Mouse (Mus musculus) lung, postnatal 4 days (tissue): ENCODE data around the gene Pamr1.

ENCODE experiments used
- DNase-seq, 2 experiments: peaks; one replicate each; pipeline ENCODE4 v3.0.0; 2021

Gene Pamr1

DNA sequence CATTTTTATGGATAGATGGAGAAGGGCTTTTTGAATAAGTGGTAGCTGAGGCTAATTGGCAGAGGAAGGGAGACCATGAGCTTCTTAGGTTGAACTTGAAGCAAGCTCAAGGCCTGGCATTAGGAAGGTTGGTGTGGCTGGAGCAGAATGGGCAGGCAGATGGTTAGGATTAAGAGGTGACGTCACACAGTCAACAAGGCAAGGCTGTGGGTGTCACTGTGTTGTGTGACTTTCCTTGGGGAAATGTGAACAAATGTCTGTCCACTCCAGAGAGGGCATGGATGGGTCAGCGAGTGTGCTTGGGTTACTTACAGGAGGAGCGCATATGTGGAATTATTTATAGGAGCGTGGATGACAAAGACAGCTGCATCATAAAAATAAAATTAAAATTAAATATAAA lies 50.7 kb downstream of the Pamr1 start:
- no peak for DNase-seq

DNA sequence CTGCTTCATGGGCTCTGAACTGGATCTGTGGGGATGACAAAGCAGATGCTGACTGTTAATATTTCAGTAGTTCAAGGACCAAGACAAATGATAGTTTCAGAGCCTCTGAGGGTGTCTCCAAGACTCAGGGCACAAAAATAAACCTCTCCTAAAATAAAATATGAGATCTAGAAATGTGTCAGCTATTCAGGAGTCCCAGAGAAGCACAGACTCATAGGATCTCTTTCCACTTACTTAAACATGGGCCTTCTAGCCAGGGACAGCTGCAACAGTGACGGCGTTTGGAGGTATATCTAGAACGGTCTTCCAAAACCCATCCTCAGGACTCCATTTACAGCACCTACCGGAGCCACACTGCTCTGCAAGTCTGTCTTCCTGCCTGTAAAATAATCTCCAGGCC lies 60.7 kb downstream of the Pamr1 start:
- no peak for DNase-seq

DNA sequence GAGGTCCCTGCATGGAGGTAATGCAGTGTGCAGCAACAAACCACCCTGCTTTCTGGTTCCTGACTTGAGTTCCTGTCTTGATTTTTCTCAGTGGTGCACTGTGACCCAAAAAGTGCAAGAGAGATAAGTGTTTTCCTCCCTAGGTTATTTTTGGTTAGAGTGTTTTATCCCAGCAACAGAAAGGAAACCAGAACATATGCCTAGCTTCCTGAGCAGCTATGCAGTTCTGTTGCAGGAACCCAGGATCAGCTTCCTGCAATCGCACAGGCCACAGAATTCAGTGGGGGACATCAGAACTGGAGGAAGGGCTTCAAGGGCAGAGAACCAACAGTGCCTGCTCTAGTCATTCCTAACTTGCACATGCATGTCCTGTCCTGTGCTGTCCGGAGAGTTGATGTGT lies 66.8 kb downstream of the Pamr1 start:
- no peak for DNase-seq

DNA sequence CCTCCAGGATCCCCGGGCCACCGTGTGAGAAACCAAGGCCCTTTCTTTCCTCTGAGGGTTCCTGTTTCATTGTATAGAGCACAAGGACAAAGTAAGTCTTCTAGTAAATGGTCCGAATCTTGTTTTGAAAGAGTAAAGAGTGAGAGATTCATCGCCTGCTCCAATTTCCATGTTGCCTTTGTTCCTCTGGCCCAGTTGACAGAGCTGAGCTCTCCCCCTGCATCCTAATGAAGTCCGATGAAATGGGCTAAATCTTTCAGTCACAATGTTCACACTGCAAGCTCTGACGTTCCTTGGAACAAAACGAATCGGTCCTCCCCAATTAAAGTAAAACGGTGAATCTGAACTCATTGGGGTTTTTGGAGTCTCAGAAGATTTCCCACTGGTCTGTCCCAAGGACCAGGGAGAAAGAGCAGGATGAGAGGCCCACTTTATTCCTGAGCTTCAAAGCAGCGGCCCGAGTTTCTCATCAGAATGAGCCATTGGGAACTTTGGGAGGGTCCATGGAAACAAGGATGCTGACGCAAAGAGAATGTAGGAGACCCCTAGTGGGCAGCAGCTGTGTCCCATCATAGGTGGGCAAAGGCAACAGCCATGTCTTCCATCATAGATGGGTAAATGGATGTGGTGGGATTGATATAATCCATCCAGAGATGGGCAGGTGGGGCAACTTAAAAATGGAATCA lies 71.1 kb downstream of the Pamr1 start:
- DNase-seq = no peak

DNA sequence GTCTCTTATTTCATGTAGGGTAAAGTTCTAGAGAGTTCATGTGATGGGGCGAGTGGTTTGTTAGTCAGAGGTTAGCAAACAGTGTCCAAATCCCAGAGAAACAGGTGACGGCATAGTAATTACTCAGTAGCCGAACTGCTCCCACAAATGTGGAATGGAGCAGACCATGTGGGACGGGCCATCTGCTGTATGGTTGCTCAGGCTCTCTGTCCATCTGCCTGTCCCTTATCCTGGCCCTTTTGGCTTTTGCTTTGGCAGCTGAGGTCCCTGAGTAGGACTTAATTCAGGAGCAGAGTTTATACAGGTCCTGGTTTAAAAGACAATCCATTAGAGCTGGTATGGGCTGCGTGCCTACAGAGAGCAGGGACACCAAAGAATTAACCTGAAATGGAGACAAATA lies 72.4 kb downstream of the Pamr1 start:
- no peak for DNase-seq

DNA sequence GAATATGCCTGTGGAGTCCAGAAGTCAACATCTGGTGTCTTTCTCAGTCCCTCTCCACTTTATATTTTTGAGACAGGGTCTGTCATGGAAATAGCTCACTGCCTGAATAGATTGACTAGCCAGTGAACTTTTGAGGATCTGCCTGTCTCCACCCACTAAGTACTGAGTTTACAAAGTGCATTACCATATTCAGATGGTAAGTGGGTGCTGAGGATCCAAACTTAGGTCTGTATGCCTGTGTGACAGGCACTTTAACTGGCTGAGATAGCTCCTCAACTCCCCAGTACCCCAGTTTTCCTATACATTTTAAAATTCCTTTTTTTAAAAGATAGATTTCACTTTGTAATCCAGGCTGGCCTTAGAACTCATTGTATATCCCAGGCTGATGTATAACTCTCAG lies 73.1 kb downstream of the Pamr1 start:
- DNase-seq = no peak

DNA sequence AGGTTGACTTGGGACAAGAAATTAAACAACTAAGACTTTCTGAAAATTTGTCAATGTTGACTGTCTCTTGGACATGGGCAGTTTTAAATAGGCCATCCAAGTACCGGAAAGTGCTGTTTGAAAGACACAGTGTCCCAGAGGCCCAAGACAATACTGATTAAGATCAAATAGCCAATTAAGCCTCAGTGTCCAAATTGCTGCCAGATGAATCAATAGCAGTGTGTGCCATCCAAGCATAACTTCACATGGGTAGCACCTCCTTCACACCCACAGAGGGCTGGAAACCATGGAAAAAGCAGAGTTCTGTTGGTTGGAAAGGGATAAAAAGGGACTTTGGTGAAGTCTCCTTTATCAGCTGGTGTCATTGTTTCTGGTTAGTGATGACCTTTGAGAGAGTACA lies 74.7 kb downstream of the Pamr1 start:
- DNase-seq = no peak

DNA sequence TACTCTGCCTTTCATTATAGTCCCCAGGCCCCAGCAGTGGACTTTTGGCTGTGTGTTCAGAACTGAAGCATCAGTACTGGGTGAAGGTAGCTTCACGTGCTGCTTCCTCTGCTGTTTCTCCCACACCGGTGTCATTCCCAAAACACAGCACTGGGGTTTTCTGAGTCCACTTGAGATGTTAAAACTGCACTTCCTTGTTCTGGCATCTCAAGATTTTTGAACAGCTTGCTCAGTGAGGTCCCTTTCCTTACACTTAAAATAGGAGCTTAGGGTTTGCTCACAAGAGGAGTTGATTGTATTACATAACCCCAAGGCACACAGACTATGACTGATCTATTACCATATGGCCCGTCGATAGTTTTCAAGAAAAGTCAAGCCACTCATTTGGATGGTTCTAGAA lies 82.5 kb downstream of the Pamr1 start:
- DNase-seq = no peak

DNA sequence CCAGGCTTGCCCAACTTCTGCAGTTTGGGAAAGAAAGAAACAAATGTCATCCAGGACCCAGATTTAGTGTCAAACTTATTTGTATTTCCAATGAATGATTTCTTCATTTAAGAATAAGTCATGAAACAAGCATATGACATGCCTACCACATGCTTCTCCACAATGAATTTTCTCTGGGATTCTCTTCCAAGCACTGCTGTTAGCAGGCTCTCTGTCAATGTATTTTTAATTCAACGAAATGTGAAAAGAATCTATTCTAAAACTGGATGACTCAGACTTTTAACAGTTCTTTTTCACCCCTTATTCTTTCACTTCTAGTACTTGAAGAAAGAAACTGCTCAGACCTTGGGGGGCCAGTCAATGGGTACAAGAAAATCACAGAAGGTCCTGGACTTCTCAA lies 84.2 kb downstream of the Pamr1 start:
- DNase-seq = no peak

DNA sequence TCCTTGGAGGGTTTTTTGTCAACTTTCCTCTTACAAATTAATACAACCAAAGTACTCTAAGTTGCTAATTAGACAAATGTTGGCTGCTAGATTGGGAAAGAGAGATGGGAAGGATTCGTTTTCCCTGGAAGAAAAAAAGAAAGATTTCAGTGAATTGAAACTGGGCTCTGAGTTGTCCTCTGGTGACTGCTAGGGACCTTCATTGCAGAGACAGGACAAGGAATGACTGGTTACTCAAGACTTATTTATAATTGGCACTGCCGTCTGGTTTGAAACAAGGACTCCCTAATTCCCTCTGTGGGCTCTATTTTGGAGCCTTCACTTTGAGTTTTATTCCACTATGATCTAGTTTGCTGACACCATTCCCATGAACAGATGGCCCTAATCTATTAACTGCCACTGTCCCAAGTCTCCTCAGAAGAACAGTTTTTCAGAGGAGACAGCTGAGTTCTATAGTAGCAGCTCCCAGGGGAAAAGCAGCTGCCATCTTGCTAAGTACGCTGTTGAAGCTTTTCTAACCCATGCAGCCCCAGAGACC lies 85.8 kb downstream of the Pamr1 start:
- DNase-seq = no peak

DNA sequence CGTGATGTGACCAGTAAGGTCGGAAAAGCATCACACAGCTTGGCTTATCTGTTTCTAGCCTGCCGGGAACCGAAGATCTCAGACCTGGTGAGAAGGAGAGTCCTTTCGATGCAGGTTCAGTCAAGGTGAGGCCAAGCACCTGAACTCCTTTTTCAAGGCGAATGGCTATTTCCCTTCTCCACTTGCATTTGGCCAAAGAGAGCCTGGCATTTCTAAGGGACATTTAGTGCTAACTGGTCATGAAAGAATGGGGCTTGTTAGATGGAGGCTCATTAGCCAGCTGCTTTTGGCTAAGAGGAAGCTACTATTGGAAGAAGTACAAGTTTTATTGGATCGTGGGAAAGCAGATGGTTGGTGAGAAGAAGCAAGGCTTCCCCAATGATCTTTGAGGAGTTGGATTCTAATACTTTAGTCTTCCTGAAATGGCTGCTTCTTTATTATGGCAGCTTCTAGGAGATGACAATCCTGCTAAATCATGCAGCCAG lies 86.3 kb downstream of the Pamr1 start:
- no peak for DNase-seq

DNA sequence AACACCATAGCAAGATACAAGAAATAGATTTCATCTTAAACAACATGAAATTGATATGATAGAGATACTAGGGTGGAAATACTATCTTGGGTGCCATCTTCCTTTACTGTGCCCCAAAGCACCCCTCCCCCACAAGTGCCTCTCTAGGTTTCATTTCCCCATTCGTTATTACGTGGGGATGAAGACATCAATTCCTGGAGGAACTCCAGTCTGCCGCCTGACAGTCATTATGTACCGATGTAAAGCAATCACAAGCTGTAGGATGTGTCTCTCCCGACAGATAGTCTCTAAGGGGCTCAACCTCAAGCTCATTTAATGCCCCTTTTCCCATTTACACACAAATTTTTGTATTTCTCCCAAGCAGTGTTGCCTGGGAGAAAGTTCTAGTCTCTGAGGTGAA lies 88.3 kb downstream of the Pamr1 start:
- DNase-seq = no peak

DNA sequence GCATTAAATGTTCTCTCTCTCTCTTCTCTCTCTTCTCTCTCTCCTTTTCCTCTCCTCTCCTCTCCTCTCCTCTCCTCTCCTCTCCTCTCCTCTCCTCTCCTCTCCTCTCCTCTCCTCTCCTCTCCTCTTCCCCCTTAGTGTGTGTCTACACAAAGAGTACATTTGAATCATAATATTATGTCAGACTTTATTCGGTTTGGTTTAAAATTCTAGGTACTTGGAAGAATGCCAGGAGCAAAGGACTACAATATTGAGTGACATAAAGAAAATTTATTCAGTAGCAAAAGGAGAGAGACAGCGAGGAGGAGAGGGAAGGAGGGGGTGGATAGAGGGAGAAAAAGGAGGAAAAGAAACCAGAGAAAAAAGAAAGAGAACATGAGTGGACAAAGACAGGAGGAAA lies 88.9 kb downstream of the Pamr1 start:
- DNase-seq = no peak

DNA sequence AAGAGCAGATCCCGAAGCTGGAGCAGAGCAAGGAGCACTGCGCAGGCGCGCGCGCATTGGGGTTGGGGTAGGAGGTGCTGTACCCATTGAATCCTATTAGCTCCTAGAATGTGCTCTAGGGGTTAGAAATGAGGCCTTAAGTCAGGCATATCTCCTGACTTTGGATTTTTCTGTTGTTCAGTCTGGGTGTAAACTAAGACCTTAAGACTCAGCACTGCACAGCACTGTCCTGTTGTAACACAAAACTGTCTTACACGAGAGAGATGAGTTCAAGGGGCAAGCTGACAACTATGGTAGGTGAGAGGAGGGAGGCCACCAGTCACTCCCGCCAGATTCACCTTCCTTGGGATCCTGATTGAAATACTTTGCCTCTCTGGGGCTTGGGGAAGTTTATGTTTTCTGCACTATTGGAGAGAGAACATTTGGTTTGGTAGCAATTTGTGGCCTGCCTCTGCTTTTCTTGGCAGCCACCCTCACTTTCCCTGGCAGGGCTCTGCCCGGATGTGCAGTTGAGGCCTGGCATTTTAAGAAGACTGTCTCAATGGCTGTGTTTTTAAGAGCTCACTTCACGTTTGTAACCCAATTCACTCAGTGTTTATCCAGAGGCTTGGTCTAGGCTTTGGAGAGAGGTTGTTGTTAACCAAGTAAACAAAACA lies 99.2 kb downstream of the Pamr1 start:
- DNase-seq = peak in 1 of 2 experiments; percentile 30

DNA sequence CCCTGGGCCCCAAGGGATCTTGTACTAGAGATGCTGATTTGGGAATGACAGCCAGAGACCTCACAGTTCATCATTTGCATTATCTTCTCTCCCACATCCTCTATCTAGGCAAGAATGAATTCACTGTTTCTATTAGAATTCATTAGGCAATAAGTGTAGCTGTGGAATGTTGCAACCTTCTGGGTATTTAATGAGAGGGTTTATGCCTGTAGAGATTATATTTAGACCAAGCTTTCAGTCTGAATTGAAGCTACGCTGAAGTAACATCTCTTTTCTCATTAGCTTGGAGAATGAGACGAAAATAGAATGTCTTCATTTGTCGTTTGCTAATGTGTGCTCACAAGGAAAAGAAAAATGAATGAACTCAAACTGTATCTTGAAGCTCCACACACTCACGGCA lies 100.5 kb downstream of the Pamr1 start:
- DNase-seq = no peak

DNA sequence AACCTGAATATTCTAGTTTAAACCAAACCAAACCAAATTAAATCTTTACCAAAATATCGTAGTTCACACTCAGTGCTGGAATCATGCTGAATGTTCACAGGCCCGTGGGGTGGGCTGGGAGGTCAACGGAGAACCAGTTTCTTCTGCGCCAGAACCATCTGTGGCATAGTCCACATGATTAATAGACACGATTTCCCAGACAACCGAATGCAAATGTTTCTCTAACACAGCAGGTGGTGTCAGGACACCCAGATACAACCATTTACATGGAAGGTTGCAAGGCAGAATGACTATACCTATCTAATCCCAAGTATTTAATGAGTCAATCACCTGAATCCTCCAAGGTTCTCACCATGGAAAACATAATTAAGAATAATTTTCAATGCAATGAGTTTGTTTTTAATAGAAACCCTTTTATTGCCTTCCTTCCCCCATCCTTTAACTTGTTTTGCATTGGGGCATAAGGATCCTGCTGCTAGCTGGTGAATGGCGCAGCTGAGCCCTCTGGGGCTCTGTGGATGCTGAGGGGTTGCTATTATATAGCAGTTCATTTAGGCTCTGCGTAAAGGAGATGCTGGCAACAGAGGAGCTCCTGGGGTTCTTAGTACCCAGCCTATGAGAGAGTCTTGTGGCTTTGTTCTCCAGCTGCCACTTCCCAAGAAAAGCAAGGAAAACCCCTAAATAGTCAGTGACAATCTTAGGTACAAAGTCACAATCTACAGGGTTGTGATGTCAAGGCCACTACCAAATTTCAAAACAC lies 106.3 kb downstream of the Pamr1 start:
- no peak for DNase-seq

DNA sequence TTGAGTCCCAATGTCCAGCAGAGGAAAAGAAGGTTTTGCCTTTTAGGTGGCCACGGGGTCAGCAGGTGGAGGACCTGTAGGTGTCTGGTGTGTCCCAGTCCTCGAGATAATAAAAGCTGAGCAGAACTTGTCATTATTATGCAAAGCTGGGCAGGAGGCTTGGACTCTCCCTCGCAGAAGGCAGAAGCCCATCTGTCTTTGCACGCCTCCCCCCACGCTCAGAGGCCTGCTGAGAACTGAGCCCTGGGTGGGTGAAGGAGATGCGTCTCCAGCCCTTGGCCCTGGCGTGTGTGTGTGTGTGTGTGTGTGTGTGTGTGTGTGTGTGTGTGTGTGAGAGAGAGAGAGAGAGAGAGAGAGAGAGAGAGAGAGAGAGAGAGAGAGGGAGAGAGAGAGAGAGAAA lies 107.9 kb downstream of the Pamr1 start:
- DNase-seq = no peak

DNA sequence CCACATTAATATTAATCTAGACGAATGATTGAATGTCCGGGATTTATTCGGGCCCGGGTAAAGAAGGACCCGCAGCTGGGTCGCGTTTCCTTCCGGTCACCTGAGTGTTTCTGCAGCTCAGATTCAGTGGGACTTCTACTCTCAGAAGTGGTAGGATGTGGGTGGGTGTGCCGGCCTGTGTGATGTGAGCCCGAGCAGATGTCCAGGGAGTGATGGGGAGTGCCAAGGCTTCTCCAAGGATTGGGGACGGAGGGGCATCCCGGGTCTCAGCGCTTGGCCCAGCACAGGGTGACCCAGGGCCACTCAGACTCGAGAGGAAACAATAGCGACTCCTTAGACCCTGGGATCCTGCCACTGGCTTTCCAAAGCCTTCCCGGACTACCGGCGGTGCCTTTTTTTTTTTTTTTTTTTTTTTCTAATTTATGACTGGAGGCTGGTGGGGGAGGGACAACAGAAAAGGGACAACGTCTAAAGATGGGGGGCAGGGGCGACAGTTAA lies 108.4 kb downstream of the Pamr1 start, which contains the start of gene Slc1a2:
Gene Slc1a2, plus strand, starts transcription at position 497 of the 498 bp plus-strand sequence.
- DNase-seq = peak; percentile 10 to 29

DNA sequence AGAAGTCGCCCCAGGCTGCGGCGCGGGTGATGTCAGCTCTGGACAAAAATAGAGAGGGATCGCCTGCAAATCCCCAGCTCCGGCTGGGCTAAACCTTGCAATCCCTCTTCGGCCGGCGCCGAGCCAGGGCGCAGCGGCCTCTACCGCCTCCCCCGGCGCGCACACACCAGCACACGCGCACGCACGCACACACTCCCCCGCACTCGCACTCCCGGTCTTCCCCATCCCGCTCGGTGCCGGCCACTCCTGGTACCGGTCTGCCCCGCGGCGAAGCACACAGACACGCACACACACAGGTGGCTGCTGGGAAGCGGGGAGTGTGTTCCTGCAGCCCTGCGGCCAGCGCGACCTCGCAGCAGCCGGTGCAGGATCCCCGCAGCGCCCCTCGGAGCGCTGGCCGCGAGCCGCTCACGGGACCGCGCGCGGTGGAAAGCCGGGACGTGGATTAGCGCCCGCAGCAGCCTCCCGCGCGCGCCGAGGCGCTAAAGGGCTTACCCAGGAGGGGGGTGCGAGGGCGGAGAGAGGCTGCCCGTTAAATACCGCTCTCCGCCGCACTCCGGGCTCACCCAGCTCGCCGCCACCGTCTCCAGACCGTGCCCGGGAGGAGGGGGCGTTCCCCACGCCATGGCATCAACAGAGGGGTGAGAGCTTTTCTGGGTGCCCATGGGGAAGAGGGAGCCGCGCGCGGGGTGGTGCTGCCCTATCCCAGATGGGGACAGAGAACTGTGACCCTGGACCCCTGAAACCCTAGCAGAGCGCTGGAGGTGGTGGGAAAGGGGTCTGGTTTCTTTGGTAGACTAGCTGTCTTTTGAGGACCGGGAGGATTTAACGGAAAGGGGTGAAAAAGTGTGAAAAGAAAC lies 109.1 kb downstream of the Pamr1 start:
- DNase-seq = peak; percentile 38 to 49

DNA sequence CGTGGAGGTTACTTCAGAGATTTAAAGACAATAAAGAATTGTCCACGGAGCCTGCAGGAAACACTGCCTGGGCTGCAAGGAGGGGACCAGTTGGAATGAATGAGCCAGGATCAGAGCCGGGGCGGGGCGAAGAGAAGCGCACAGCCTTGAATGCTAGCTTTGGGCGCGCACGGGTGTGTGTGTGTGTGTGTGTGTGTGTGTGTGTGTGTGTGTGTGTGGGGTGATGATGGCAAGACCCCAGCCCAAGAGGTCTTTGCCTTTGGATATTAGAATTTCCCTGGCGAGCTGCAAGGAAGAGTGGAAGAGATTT lies 109.7 kb downstream of the Pamr1 start:
- DNase-seq = no peak

DNA sequence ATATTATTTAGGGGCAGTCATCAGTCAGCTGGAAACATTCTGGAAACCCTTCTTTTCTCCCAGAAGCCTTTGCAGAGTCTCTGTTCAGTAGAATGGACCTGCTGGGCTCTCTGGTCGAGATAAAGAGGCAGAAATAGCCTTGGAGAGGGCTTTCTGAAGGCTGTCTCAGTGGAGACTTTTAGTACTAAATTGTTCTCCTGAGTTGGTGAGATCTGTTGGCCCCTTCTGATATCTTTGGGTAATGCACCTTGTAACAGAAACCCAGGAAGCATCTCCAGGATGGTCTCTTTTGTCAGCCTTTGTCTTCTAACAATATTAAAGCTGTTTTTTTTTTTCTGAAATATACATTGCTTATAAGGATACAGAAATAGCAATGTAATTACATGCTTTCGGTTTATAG lies 111.2 kb downstream of the Pamr1 start:
- DNase-seq = no peak

DNA sequence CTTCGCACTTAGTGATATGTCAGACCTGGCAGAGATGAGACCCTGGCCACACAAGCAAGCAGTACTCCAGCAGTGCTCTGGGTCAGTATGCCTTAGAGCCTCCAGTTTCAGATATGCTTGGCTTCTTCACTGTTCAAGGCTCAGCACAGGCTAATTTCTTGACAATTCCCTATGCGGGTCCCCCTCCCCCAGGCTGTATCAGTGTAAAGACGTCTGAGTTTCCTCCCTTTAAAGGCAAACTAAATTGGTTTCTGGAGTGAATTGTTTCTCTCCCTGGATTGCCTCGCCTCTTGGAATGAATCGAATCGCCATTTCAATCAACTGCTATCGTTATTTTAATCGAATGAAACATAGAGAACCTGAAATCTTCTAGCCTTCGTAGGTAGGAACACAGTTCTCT lies 113.1 kb downstream of the Pamr1 start:
- DNase-seq = no peak

DNA sequence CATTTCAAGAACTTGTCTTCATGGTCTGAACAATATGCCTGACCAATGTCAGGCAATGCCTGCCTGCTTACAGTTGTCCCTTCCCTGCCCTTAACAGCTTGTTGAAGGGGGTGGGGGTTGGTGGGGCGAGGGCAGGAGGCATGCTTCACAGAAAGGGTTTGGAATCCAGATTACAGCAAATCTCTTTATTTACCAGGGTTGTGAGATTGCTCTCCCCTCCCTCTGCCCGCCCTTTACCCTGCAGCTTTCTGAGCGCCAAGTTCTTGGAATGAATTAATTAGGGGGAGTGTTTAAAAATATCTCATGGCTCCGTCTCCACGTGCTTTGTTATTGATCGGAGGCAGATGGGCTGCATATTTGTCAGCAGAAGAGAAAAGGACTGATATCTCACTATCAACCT lies 113.5 kb downstream of the Pamr1 start:
- DNase-seq = no peak
